Mouse (Mus musculus): ENCODE measurements at regions not wholly inside any gene's neighbourhood (a gene's known extent, or its start where the extent isn't known, plus 50 kb on each side); places are given as distances from the start of the nearest gene placed in this dataset.

GRCm38 (mm10) chr9:63856065-63856736 lies 98.4 kb upstream of the Smad3 start:
- no peak for TF ChIP-seq POLR2A (IDR thresholded peaks at IDR 0.05; ENCODE audit: insufficient read depth, low read length)
- TF ChIP-seq CTCF (IDR thresholded peaks at IDR 0.05; ENCODE audit: low read depth, low read length) = no peak
- no peak for TF ChIP-seq EP300 (IDR thresholded peaks at IDR 0.05; ENCODE audit: insufficient read depth, low read depth, low read length)

Data from ES-Bruce4 (cell line).